Mouse (Mus musculus) retina, postnatal 1 day (tissue): ENCODE data around the gene Zc3h18.
A peak's percentile ranks its signal among the peaks of the same experiment; 100 is the strongest.

ENCODE experiments used
- DNase-seq: peaks from one replicate; pipeline ENCODE4 v3.0.0-alpha.2; 2012

Zc3h18 gene

GRCm38 (mm10) chr8:122437708-122438331, 61.4 kb downstream of the Zc3h18 start:
- DNase-seq: no peak

- DNase-seq: no peak
Observed at GRCm38 (mm10) chr8:122439336-122439735, 62.9 kb downstream of the Zc3h18 start.

- no peak for DNase-seq
Observed at GRCm38 (mm10) chr8:122441326-122441725, 64.9 kb downstream of the Zc3h18 start.

- no peak for DNase-seq
Observed at GRCm38 (mm10) chr8:122442356-122442755, 65.9 kb downstream of the Zc3h18 start.

GRCm38 (mm10) chr8:122442781-122443180, 66.4 kb downstream of the Zc3h18 start:
- DNase-seq: no peak

GRCm38 (mm10) chr8:122443262-122444006, 67.0 kb downstream of the Zc3h18 start, which contains the start of gene Mvd:
Mvd (minus strand) TSS chr8:122443422.
- DNase-seq: peak; percentile 100

GRCm38 (mm10) chr8:122444058-122444748, 67.8 kb downstream of the Zc3h18 start:
- DNase-seq: peak; percentile 92

- no peak for DNase-seq
Observed at GRCm38 (mm10) chr8:122445203-122445602, 68.8 kb downstream of the Zc3h18 start.

- no peak for DNase-seq
Observed at GRCm38 (mm10) chr8:122451161-122451703, 74.8 kb downstream of the Zc3h18 start.

GRCm38 (mm10) chr8:122452154-122452553, 75.7 kb downstream of the Zc3h18 start:
- no peak for DNase-seq

- DNase-seq: no peak
Observed at GRCm38 (mm10) chr8:122454409-122454808, 78.0 kb downstream of the Zc3h18 start.

- DNase-seq: no peak
Observed at GRCm38 (mm10) chr8:122457171-122457570, 80.8 kb downstream of the Zc3h18 start.

- peak; percentile 56 for DNase-seq
Observed at GRCm38 (mm10) chr8:122459218-122459900, 83.0 kb downstream of the Zc3h18 start.

- DNase-seq: no peak
Observed at GRCm38 (mm10) chr8:122459990-122460389, 83.6 kb downstream of the Zc3h18 start.

- peak; percentile 77 for DNase-seq
Observed at GRCm38 (mm10) chr8:122460524-122461472, 84.4 kb downstream of the Zc3h18 start, which contains the start of gene Snai3. Snai3 (minus strand) TSS chr8:122460733.

GRCm38 (mm10) chr8:122461473-122462148, 85.2 kb downstream of the Zc3h18 start:
- no peak for DNase-seq

GRCm38 (mm10) chr8:122462510-122462909, 86.1 kb downstream of the Zc3h18 start:
- DNase-seq: no peak

GRCm38 (mm10) chr8:122463651-122464640, 87.5 kb downstream of the Zc3h18 start:
- no peak for DNase-seq

GRCm38 (mm10) chr8:122464985-122465384, 88.6 kb downstream of the Zc3h18 start:
- no peak for DNase-seq
